Mouse (Mus musculus): ENCODE measurements around the gene Cd5. TPM values are rescaled to one million over a fixed set of nuclear protein-coding genes. Genes with fewer than 3 reads are reported as not detected.

The Cd5 gene
- polyA plus RNA-seq, 1 experiment from 2014 or later, result 0.25 TPM

DNA sequence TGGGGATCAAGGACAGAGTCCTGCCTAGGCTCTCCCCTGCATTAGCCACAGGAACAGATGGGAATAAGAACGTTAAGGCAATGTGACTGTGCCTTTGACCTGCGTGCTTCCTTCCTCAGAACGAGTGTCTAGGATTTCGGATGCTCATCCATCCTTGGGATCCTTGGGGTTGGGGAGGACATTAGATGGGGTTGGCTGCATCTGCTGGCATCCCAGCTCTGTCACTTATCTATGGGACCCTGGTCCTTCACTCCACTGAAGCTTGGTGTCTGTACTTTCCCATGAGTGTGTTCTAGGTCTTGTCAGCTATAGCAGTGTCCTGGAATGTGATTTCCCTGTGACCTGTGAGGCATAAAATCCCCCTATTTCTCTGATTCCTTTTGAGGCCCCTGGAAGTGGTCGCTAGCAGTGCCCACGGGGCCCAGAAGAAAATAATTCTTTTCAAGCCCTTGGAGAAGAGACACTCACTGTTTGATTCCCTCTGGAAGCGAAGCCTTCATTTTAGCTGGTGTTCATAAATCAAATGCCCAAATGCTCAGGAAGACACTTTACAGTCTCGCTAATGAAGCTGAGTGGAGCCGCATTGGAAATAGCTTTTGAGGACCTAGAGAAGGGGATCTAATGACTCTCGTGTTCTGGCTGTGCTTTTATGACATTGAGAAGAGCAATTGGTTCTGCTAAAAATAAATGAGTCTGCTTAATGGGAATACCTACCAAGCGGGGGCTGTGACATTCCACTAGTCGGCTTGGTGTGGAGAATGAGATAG is 30.8 kb upstream of the Cd5 start:
- H3K36me3 ChIP-seq, result no peaks in the 10 kb centered on the region
- no peaks in the 10 kb centered on the region for H3K9me3 ChIP-seq
- no peak overlapping the region for H3K4me2 ChIP-seq
- peaks cover 23% of the 10 kb centered on the region for H3K4me1 ChIP-seq (replicated peaks)
- peak overlapping the region; percentile 70 for H3K27ac ChIP-seq (replicated peaks)
- no peaks in the 10 kb centered on the region for H3K27me3 ChIP-seq
- no peak overlapping the region for H3K9ac ChIP-seq
- WGBS, result 52% methylated on average over 12 of the region's 12 CpGs
- 0 out of 2 replicates have a peak, but pooled peaks have one; percentile 29 for ATAC-seq (ENCODE audit: low FRiP score, low read depth)
- no peak overlapping the region for H3K4me3 ChIP-seq

DNA sequence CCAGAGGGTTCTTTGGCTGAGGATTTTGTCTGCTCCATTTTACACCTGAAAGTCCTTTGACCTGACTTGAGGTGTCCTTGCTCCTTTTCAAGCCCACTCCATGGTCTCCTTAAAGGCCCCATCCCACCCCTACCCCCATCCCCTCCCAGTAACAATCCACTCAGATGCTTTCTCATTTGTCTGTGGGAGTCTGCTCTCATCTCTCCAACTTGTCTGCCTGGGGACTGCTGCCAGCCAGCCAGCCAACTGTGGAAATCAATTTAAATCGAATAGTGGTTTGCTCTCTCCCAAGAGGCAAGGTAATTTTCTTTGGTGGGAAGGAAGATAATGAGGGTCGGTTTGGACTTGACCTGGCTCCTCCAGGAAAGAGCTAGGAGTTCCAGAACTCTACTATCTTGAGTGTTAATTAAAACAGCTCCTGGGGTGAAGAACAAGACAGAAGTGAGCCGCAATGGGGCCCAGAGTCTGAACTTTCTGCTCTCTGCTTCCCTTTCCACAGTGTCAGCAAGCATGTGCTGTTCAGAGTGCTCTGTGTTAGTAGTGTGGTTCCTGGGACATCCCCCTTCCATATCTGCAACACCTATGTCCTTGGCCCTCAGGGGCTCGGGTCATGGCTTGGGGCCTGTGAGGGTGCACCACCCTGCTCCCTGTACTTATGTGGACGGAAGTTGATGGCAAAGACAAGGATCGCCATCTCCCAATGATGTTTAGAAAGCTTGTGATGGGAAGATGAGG is 30.1 kb upstream of the Cd5 start:
- Histone ChIP-seq H3K4me3 (no peak overlapping the region), H3K9ac (no peak overlapping the region), H3K4me2 (no peak overlapping the region), H3K9me3 (no peaks in the 10 kb centered on the region), H3K36me3 (no peaks in the 10 kb centered on the region), H3K27ac (replicated peaks) (peak overlapping the region; percentile 70), H3K27me3 (no peaks in the 10 kb centered on the region), H3K4me1 (replicated peaks) (peaks cover 23% of the 10 kb centered on the region)
- ATAC-seq (ENCODE audit: low FRiP score, low read depth), result peak; percentile 59
- 58% methylated on average over 6 of the region's 6 CpGs for WGBS

- no peaks in the 10 kb centered on the region for H3K27me3 ChIP-seq
- H3K36me3 ChIP-seq, result no peaks in the 10 kb centered on the region
- no peak overlapping the region for H3K4me2 ChIP-seq
- no peak for ATAC-seq (ENCODE audit: low FRiP score, low read depth)
- 77% methylated on average over 10 of the region's 10 CpGs for WGBS
- no peak overlapping the region for H3K27ac ChIP-seq (replicated peaks)
- no peaks in the 10 kb centered on the region for H3K9me3 ChIP-seq
- peaks cover 23% of the 10 kb centered on the region for H3K4me1 ChIP-seq (replicated peaks)
- H3K9ac ChIP-seq, result no peak overlapping the region
- no peak overlapping the region for H3K4me3 ChIP-seq
Observed at GRCm38 (mm10) chr19:10767631-10768030, 28.8 kb upstream of the Cd5 start.

DNA sequence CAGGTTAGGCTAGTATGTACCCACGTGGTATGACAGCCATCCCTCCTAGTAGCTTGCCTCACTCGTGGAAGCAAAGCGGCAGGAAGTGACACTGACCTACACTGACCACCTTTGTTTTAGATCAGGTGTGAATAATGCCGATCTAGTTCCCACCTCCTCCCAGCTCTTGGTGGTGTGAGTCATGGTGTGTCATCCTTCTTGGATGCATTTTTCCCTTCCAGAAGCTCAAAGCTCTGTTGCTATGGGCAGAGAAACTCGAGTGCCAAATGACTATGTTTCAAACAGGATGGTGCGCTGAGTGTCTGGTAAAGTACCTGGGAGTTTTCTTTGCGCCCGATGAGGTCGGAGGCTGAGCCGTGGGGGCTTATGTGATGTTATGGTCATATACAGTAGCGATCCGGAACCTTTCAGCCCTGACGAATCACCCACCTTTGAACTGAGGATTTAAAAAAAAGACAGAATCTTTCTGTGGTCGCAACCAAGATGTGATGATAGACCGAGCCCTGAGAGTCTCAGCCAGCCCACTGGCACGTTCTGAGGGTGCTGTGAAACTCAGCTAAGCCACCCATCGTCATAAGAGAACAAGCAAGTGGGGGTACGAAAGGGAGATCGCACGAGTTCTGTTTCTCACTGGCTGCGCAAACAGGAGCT is 24.7 kb upstream of the Cd5 start:
- no peaks in the 10 kb centered on the region for H3K9me3 ChIP-seq
- 87% methylated on average over 21 of the region's 21 CpGs for WGBS

DNA sequence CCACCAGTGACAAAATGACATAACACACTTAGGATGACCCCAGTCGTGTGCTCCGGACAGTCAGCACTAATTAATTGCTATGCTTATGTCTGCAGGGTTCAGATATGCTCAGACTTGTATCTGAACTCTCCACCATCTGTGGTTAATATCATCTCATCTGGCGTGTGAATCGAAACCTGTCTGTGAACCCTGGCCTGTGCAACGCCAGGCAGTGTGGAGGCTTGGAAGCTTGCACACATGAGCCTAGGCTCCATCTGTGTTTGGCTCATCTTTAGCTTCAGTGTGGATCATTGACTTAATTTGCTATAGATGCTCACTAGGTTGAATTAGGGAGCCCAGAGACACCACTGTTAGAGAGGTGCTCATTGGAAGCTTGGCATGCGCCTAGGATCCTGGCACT is 23.7 kb upstream of the Cd5 start:
- Histone ChIP-seq H3K9me3 (no peaks in the 10 kb centered on the region), H3K4me1 (replicated peaks) (peaks cover 10% of the 10 kb centered on the region), H3K27ac (replicated peaks) (no peak overlapping the region), H3K4me3 (no peak overlapping the region), H3K4me2 (no peak overlapping the region), H3K36me3 (no peaks in the 10 kb centered on the region), H3K27me3 (no peaks in the 10 kb centered on the region), H3K9ac (no peak overlapping the region)
- ATAC-seq (ENCODE audit: low FRiP score, low read depth), result no peak
- WGBS, result 86% methylated on average over 6 of the region's 6 CpGs

More for the DNA sequence above, 24.7 kb upstream of the Cd5 start:
- Histone ChIP-seq H3K4me2 (no peak overlapping the region), H3K4me1 (replicated peaks) (peaks cover 12% of the 10 kb centered on the region), H3K27ac (replicated peaks) (no peak overlapping the region), H3K9ac (no peak overlapping the region), H3K27me3 (no peaks in the 10 kb centered on the region), H3K4me3 (no peak overlapping the region), H3K36me3 (no peaks in the 10 kb centered on the region)
- ATAC-seq (ENCODE audit: low FRiP score, low read depth), result no peak

- H3K9ac ChIP-seq, result no peak overlapping the region
- no peak overlapping the region for H3K27ac ChIP-seq (replicated peaks)
- H3K9me3 ChIP-seq, result no peaks in the 10 kb centered on the region
- no peak overlapping the region for H3K4me2 ChIP-seq
- H3K36me3 ChIP-seq, result no peaks in the 10 kb centered on the region
- no peaks in the 10 kb centered on the region for H3K27me3 ChIP-seq
- no peak for ATAC-seq (ENCODE audit: low FRiP score, low read depth)
- 90% methylated on average over 8 of the region's 8 CpGs for WGBS
- peaks cover 9% of the 10 kb centered on the region; the same call in 1 of the 2 replicates for H3K4me1 ChIP-seq (replicated peaks)
- H3K4me3 ChIP-seq, result no peak overlapping the region
Observed at GRCm38 (mm10) chr19:10761794-10762415, 23.1 kb upstream of the Cd5 start.

GRCm38 (mm10) chr19:10759983-10760831 is 21.4 kb upstream of the Cd5 start:
- no peak overlapping the region for H3K9ac ChIP-seq
- no peaks in the 10 kb centered on the region for H3K36me3 ChIP-seq
- H3K27ac ChIP-seq (replicated peaks), result no peak overlapping the region
- H3K4me2 ChIP-seq, result no peak overlapping the region
- H3K4me3 ChIP-seq, result no peak overlapping the region
- WGBS, result 84% methylated on average over 9 of the region's 9 CpGs
- no peaks in the 10 kb centered on the region for H3K27me3 ChIP-seq
- ATAC-seq (ENCODE audit: low FRiP score, low read depth), result no peak
- no peaks in the 10 kb centered on the region for H3K9me3 ChIP-seq
- peaks cover 9% of the 10 kb centered on the region; the same call in 1 of the 2 replicates for H3K4me1 ChIP-seq (replicated peaks)

GRCm38 (mm10) chr19:10759525-10759924 is 20.7 kb upstream of the Cd5 start:
- Histone ChIP-seq H3K9ac (no peak overlapping the region), H3K4me2 (no peak overlapping the region), H3K27ac (replicated peaks) (no peak overlapping the region), H3K36me3 (no peaks in the 10 kb centered on the region), H3K9me3 (no peaks in the 10 kb centered on the region), H3K4me3 (no peak overlapping the region), H3K27me3 (no peaks in the 10 kb centered on the region), H3K4me1 (replicated peaks) (peaks cover 9% of the 10 kb centered on the region; the same call in 1 of the 2 replicates)
- no peak for ATAC-seq (ENCODE audit: low FRiP score, low read depth)

- Histone ChIP-seq H3K4me2 (no peak overlapping the region), H3K27ac (replicated peaks) (no peak overlapping the region), H3K9me3 (no peaks in the 10 kb centered on the region), H3K4me1 (replicated peaks) (peaks cover 9% of the 10 kb centered on the region; the same call in 1 of the 2 replicates), H3K36me3 (no peaks in the 10 kb centered on the region), H3K27me3 (no peaks in the 10 kb centered on the region), H3K9ac (no peak overlapping the region), H3K4me3 (no peak overlapping the region)
- ATAC-seq (ENCODE audit: low FRiP score, low read depth), result no peak
- WGBS, result 34% methylated on average over 6 of the region's 6 CpGs
Observed at GRCm38 (mm10) chr19:10758708-10759107, 19.9 kb upstream of the Cd5 start.

- H3K4me3 ChIP-seq, result no peak overlapping the region
- no peak for ATAC-seq (ENCODE audit: low FRiP score, low read depth)
- WGBS, result 98% methylated on average over 2 of the region's 2 CpGs
Observed at GRCm38 (mm10) chr19:10757526-10757925, 18.7 kb upstream of the Cd5 start.

DNA sequence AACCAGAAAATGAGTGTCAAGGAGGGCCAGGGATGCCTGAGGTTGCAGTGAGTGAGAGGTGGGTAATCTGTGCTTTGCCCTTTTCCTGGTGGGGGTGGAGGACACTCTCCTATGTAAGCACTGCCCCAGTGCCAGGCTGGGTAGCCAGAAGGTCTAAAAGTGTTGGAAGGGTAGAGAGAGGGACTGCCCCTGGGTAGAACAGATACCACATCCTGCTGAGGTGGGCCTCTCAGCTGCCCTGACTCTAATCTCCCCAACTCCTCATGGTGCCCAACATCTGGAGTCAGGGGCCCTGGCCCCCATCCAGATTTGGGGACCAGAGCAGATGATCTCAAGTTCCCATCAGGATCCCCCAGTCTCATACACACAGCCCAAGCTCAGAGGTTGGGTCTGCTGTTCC is 18.3 kb upstream of the Cd5 start:
- Histone ChIP-seq H3K9ac (no peak overlapping the region), H3K27ac (replicated peaks) (no peak overlapping the region), H3K9me3 (no peaks in the 10 kb centered on the region), H3K4me3 (no peak overlapping the region), H3K4me2 (no peak overlapping the region), H3K36me3 (no peaks in the 10 kb centered on the region), H3K4me1 (replicated peaks) (peaks cover 9% of the 10 kb centered on the region; the same call in 1 of the 2 replicates), H3K27me3 (no peaks in the 10 kb centered on the region)
- no peak for ATAC-seq (ENCODE audit: low FRiP score, low read depth)

More at GRCm38 (mm10) chr19:10757526-10757925, 18.7 kb upstream of the Cd5 start:
- H3K36me3 ChIP-seq, result no peaks in the 10 kb centered on the region
- no peak overlapping the region for H3K9ac ChIP-seq
- no peaks in the 10 kb centered on the region for H3K9me3 ChIP-seq
- no peak overlapping the region for H3K27ac ChIP-seq (replicated peaks)
- H3K4me2 ChIP-seq, result no peak overlapping the region
- no peaks in the 10 kb centered on the region for H3K27me3 ChIP-seq
- peaks cover 9% of the 10 kb centered on the region; the same call in 1 of the 2 replicates for H3K4me1 ChIP-seq (replicated peaks)

Measured in hindbrain, embryonic 15.5 days (tissue).